Mouse (Mus musculus) heart, adult 18-20 months (tissue): Measurements from ENCODE around the gene Srrm3. TPM values are rescaled to one million over a fixed set of nuclear protein-coding genes. Genes with fewer than 3 reads are reported as not detected.
A peak's percentile ranks its signal among the peaks of the same experiment; 100 is the strongest.

Experiments used
- DNase-seq, 2 experiments: peaks; one replicate each; pipeline ENCODE4 v3.0.0; 2021 to 2022; ENCODE audit warnings: mixed read lengths in 1 of 2
- total RNA-seq, 2 experiments: library from RNA; stranded (reverse); gene quantifications; 2 replicates each; pipeline ENCODE4 v1.2.3; 2021

Srrm3 gene
- total RNA-seq, 2 experiments from 2014 or later: not detected

GRCm38 (mm10) chr5:135822316-135822944 lies 15.7 kb downstream of the Srrm3 start:
- DNase-seq: no peak

GRCm38 (mm10) chr5:135824517-135824916 lies 17.8 kb downstream of the Srrm3 start:
- no peak for DNase-seq

GRCm38 (mm10) chr5:135826225-135826624 lies 19.5 kb downstream of the Srrm3 start:
- DNase-seq: no peak

DNA sequence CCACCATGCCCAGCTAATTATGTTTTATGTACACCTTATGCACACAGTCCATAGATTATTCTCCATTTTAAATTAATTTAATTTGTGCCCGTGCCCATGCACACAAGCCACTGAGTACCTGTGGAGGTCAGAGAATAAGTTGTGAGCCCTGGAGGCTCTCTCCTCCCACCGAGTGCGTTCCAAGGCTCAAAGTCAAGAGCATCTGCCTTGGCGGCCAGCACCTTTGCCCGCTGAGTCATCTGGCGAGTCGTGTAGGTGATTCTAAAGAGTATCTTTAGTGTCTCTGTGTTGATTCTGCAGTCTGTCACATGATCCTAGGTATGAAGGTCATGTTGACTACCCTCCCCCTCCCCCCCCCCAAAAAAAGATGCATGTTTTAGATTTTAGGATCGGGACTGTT lies 22.7 kb downstream of the Srrm3 start:
- no peak for DNase-seq

- no peak for DNase-seq
These were observed 26.0 kb downstream of the Srrm3 start for GRCm38 (mm10) chr5:135832729-135833128.

DNA sequence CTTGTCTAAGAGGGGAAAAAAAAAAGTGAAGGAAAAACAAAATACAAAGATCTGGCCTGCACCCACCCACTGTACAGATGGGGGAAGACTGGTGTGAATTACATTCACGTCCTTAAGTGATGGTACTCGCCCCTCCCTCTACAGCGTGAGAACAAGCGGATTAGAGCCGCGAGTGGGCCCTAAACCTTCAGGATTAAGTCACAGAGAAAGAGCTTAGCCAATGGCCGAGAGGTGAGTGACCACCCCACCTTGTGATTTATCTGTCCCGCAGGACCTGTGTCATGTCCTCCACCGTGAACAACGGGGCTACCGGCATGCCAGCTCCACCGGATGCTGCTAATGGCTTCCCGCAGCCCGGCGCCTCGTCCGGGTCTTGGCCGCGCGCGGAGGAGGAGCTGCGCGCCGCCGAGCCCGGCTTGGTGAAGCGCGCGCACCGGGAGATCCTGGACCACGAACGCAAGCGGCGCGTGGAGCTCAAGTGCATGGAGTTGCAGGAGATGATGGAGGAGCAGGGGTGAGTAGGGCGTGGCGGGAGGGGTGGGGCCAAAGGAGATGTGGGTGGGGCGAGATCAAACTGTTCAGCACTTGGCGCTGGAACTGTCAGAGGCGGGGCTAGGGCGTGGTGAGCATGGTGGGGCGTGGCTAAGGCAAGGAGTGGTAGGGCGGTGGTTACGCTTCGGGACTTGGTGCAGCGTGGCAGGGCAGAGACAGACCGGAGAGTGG lies 28.2 kb downstream of the Srrm3 start:
- peak; percentile 37 for DNase-seq

GRCm38 (mm10) chr5:135835492-135835858 lies 28.8 kb downstream of the Srrm3 start:
- DNase-seq: no peak

- no peak for DNase-seq
These were observed 29.3 kb downstream of the Srrm3 start for GRCm38 (mm10) chr5:135835981-135836380.

DNA sequence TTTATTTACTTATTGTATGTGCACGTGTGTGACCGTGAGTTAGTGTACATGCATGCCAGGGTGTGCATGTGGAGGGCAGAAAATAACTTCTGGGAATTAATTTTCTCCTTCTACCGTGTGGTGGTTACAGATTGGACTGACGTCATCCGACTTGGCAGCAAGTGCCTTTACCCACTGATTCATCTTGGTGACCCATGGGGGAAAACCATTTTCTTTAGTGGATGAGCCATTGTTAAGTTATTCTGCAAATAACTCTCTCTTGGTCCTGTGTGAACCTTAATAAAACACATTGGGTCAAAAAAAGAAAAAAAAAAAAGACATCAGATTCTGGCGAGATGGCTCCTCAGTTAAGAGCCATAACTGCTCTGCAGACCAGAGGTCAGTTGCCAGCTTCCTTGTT lies 35.0 kb downstream of the Srrm3 start:
- no peak for DNase-seq

DNA sequence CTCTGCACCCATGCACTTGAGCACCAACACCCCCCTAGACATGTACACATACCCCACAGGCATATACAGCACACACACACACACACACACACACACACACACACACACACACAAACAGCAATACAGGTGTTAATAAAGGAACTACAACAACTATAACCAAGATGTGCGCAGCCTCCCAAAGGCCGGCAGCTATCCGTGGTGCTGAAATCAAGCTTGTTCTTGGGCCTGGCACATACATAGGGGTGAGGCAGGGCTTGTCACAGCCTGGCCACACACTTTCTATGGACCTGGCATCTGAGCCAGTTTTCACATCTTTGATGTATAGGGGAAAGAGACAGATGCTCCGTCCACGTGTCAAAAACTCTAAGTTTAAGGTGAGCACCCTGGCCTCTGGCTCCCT lies 36.7 kb downstream of the Srrm3 start:
- peak in 1 of 2 experiments; percentile 49 for DNase-seq

DNA sequence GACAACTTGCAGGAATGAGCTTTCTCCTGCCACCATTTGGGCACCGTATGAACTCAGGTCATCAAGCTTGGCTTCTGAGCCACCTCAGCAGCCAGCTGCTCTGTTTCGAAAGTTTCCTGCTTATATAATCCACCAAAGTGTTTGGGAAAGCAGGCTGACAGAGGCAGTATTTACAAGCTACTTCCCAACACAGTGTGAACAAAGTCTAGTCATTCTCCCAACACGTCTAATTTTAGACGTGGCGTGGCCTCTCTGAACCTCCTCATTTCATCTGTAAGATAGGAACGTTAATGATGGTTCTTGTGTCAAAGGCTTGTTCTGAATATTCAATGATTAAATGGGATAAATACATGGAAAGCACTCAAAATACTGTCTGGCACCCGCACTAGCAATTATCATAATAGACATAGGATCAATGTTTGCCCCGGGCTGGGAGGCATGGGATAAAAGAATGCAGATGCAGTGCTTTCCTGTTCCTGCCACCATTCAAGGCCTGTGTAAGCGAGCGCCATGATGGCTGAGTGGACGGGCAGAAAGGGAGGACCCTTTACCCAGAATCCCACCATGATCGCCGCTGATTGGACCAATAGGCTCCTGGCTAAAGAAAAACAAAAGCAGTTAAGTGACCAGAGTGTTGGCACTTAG lies 39.1 kb downstream of the Srrm3 start:
- no peak for DNase-seq

- DNase-seq: no peak
These were observed 40.8 kb downstream of the Srrm3 start for GRCm38 (mm10) chr5:135847460-135847859.

DNA sequence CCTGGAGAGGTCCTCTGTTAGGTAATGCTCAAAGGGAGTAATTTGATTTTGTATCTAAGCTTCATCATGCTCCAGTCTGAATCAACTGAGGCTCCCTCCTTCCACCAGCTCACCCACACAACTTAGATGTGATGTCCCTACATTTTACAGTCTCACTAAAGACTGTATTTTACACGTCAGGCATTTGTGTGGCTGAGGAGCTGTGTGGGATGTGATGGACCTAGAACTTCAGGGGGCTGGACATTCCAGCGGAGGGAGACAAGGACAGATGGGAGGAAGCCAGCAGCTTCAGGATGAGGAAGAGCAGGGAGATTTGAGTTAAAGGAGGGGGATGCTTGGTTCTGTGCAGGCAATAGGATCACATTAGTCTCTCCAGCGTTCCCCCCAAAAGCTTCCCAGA lies 41.2 kb downstream of the Srrm3 start:
- DNase-seq: no peak

DNA sequence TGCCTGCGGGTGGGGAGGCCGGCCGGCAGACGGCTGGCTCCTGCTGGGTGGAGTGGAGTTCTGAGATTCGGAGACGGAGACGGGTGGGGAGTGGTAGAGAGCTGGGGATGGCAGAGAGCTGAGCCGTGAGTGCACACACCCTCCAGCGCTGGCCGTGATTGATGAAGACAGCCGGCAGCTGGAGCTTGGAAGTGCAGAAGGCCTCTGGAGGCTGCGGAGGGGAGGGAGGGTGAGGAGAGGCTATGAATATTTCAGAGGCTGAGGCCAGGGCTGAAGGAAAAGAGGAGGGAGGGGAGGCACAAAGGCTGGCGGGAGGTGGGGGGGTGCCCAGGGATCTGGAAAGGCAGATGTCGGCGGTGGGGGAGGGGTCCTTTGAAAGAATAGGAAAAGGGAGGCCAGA lies 44.3 kb downstream of the Srrm3 start:
- no peak for DNase-seq

DNA sequence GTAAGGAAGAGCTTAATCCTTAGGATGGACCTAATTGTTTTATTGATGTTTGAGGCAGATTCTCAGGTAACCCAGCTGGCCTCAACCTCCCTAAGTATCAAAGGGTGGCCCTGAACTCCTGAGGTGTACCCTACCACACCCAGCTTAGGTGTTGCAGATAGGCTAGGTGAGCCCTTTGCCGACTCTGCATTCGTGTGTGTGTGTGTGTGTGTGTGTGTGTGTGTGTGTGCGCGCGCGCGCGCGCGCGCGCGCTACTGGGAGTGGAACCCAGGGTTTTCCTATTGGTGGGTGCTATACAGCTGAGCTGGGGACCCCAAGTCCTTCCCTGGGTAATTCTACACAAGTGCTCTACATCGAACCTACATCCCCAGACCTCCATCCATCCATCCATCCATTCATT lies 44.8 kb downstream of the Srrm3 start:
- DNase-seq: no peak

DNA sequence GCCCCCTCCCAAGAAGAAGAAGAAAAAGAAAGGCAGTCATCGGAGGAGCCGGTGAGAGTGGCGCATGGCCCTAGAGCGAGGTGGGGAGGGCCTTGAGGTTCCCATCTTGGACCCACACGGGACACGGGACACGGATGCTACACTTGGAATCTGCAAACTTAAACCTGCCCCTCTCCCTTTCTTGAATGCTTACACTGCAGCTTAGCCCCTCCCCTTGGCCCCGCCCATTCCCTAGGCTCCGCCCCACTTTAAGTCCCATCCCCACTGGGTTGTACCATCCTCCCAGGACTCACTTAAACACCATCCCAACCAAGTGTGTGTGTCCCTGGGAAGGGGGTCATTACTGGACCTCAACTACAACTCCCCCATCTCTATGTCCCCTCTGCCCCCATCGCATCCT lies 45.7 kb downstream of the Srrm3 start:
- no peak for DNase-seq

DNA sequence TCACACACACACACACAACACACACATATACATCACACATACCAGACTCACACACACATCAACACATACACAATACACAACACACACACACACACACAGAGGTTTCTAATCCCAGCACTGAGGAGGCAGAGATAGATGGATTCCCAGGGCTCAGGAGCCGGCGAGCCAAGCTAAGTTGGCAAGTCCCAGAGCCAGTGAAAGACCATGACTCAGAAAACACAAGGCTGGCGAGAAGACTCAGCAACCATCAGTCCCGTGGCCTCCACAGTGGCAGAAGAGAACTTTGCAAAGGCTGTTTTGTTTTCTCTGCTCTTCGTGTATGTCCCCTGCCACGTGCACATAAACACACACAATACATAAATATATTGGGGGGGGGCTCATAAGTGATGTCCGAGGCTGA lies 47.0 kb downstream of the Srrm3 start:
- DNase-seq: no peak

DNA sequence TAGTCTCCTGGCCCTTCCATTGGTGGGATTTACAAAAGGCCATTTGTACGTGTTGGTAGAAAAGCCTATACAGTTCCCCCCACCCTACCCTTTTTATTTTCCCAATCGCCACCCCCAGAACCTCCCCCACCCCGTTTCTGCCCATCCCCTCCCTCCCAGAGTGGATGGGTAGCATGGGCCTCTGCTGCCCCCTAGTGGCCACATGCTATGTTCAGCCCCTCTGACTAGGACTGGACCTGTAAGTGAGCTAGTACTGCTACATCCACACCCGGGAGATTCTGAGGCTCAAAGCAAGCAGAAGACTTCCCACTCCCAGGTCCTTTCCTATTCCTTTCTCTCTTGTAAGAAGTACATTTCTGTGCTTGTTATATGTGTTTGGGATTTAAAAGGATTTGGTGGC lies 48.5 kb downstream of the Srrm3 start:
- peak; percentile 59 to 84 for DNase-seq

DNA sequence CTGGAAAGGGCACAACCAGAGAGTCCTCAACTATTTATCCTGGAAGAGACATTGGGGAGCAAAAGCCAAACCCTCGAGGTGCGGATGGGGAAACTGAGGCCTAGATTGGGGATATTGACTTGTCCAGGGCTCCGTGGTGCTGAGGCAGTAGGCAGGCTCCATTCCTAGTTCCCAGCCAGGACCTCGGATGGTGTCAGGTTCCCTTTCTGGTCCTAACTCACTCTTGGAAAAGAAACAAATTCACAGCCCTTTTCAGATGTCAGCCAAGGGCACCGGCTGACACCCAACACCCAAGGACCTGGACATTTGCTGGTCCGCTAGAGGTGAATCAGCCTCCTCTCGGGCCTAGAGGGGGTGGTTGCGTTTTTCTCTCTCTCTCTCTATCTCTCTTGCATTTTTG lies 60.0 kb downstream of the Srrm3 start:
- no peak for DNase-seq

DNA sequence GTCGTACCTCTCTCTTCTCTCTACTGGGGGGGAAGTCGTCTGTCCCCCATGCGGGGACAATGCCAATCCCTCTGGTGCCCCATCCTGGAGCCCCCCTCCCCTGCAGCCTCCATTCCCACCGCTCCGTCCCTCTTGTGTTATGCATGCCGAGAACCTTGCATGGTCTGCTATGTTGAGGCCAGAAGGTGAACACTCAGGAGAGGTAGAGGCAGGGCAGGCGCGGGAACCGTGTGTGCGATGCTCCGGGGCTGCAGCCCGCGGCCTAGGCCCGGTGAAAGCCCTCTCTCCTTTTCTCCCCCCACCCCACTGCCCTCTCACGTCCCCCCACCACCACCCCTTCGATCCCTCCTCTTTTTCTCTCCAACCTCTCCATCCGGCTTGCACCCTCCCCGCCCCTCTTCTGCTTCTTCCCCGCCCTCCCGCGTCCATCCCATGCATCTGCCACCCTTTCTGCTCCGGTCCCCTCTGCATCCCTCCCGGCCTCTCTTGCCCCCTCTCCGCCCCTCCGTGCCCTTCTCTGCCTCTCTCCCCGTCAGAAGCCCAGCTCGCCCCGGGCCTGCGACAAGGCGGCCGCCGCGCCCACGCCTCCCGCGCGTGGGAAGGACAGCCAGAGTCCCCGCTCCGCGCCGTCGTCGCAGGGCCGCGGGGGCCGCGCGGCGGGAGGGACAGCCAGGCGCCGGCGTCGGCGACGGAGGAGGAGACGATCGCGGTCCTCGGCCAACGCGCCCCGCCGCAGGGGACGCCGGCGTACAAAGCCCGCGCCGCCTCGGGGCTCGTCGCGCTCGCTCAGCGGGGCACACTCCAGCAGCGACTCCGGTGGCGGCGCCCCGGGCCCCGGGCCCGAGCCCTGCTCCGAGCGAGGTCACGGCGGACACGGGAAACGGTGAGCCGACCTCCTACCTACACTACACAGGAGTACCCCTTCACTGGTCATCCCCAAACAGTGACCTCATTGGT lies 61.2 kb downstream of the Srrm3 start:
- DNase-seq: no peak

DNA sequence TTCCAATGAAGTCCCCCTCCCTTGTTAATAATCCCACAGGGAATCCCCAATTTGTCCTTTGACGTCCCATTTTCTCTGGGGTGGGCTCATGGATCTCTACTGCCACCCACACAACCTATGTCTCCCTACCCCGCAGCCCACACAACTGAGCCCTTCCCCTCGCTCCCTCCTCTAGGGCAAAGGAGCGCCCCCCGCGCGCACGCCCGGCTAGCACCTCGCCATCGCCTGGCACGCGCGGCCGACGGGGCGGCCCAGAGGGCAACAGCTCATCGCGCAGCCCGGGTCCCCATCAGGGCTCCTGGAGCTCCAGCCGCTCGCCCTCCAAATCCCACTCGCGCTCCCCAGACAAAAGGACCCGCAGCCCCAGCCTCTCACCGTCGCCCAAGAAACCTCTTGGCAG lies 62.0 kb downstream of the Srrm3 start:
- no peak for DNase-seq

DNA sequence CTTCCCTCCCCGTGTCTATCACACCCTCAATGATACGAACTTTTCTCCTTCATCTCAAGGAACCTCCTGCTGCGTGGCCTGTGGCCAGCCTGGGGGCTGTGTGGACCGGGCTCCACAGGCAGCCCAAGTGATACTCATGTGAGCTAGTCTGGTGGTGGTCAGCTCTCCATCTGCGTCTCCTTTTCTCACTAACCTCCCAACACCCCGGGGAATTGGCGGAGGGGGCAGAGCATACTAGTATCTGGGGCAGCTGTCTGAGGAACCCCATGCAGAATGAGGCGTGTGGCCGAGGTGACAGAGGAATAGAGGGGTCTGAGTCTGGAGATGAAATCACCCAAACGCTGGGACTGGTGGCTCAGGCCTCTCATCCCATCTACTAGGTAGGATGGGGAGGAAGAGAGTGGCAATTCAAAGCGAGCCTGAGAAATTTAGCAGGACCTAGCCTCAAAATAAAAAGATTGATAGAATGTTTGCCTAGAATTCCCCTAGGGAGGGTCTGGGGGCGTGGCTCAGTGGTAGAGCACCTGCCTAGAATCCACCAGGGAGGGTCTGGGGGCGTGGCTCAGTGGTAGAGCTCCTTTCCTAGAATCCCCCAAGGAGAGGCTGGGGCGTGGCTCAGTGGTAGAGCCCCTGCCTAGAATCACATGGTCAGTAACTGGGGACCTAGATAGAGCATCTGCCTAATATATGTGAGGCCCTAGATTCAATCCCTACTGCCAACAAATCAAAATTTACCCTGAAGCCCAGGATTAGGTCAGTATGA lies 63.2 kb downstream of the Srrm3 start:
- no peak for DNase-seq
